In genomic region chr8:128272866-128273344, GRCm38 (mm10) we compare ENCODE assay signal across 8 mouse cellular contexts.
DNase-seq lines count a peak whose midpoint lies in the region; ATAC-seq and TF ChIP-seq lines count a peak whose summit lies in the region.

No protein-coding gene starts in this region.

- no peaks in the 10 kb centered on the region for H3K79me3 ChIP-seq in C2C12 (ENCODE audit: low read depth)

- H3K79me2 ChIP-seq in C2C12 (ENCODE audit: control insufficient read depth, insufficient read depth) = no peaks in the 10 kb centered on the region

- no peaks in the 10 kb centered on the region for H3K4me1 ChIP-seq in forebrain, embryonic 14.5 days (ENCODE audit: control insufficient read depth, insufficient read depth, low read length)
- 0 out of 2 replicates have a peak, but pooled peaks cover 6% of the 10 kb centered on the region for H3K4me1 ChIP-seq in forebrain, embryonic 13.5 days
- H3K4me1 ChIP-seq in heart, embryonic 10.5 days = peaks cover 21% of the 10 kb centered on the region
- H3K4me1 ChIP-seq in thymus, adult 2 months (replicated peaks; ENCODE audit: control insufficient read depth, insufficient read depth, low read length) = peaks cover 5% of the 10 kb centered on the region

- WGBS in forebrain, embryonic 14.5 days = 27% methylated on average over 3 of the region's 3 CpGs
- 32% methylated on average over 3 of the region's 3 CpGs for WGBS in forebrain, embryonic 13.5 days
- WGBS in heart, embryonic 10.5 days = 16% methylated on average over 3 of the region's 3 CpGs
- WGBS in thymus, adult 2 months = 94% methylated on average over 3 of the region's 3 CpGs

- no peaks in the 10 kb centered on the region for H3K9me3 ChIP-seq in forebrain, embryonic 14.5 days (replicated peaks; ENCODE audit: control insufficient read depth, low read length)
- no peaks in the 10 kb centered on the region for H3K9me3 ChIP-seq in forebrain, embryonic 13.5 days (replicated peaks)
- no peaks in the 10 kb centered on the region for H3K9me3 ChIP-seq in heart, embryonic 10.5 days

- no peak overlapping the region for H3K27ac ChIP-seq in forebrain, embryonic 14.5 days (ENCODE audit: low read depth, low read length)
- H3K27ac ChIP-seq in forebrain, embryonic 13.5 days = no peak overlapping the region; the same call in 1 of the 2 replicates
- peak overlapping the region; percentile 84 for H3K27ac ChIP-seq in heart, embryonic 10.5 days
- H3K27ac ChIP-seq in thymus, adult 2 months (ENCODE audit: control insufficient read depth, insufficient read depth, low read length) = no peak overlapping the region

- TF ChIP-seq CTCF in C2C12 (IDR thresholded peaks at IDR 0.05; ENCODE audit: control insufficient read depth, insufficient read depth, insufficient read length) = no peak
- TF ChIP-seq CTCF in thymus, adult 2 months (IDR thresholded peaks at IDR 0.05; ENCODE audit: borderline replicate concordance, control insufficient read depth, extremely low read depth, insufficient read depth, low read length, poor library complexity) = no peak

- H3ac ChIP-seq in C2C12 (ENCODE audit: control insufficient read depth, insufficient read length, low read depth) = no peak overlapping the region

- H3K9ac ChIP-seq in forebrain, embryonic 14.5 days (ENCODE audit: low read length) = no peak overlapping the region
- no peak overlapping the region for H3K9ac ChIP-seq in forebrain, embryonic 13.5 days

- H3K27me3 ChIP-seq in forebrain, embryonic 14.5 days (replicated peaks; ENCODE audit: control insufficient read depth, insufficient read depth, low read length) = no peaks in the 10 kb centered on the region
- H3K27me3 ChIP-seq in forebrain, embryonic 13.5 days = no peaks in the 10 kb centered on the region
- no peaks in the 10 kb centered on the region for H3K27me3 ChIP-seq in C2C12 (ENCODE audit: control insufficient read depth, insufficient read depth, insufficient read length)
- no peaks in the 10 kb centered on the region for H3K27me3 ChIP-seq in heart, embryonic 10.5 days (ENCODE audit: insufficient read depth, poor library complexity, severe bottlenecking)
- no peaks in the 10 kb centered on the region for H3K27me3 ChIP-seq in thymus, adult 2 months (ENCODE audit: control insufficient read depth, insufficient read depth, low read length)

- H3K36me3 ChIP-seq in forebrain, embryonic 14.5 days (ENCODE audit: control insufficient read depth, insufficient read depth, low read length) = no peaks in the 10 kb centered on the region
- no peaks in the 10 kb centered on the region for H3K36me3 ChIP-seq in forebrain, embryonic 13.5 days (ENCODE audit: poor library complexity, severe bottlenecking)
- no peaks in the 10 kb centered on the region for H3K36me3 ChIP-seq in C2C12 (ENCODE audit: control insufficient read depth, insufficient read depth)
- no peaks in the 10 kb centered on the region for H3K36me3 ChIP-seq in heart, embryonic 10.5 days
- H3K36me3 ChIP-seq in thymus, adult 2 months (ENCODE audit: control insufficient read depth, insufficient read depth, low read length) = no peaks in the 10 kb centered on the region

- H3K4me2 ChIP-seq in forebrain, embryonic 14.5 days (ENCODE audit: low read length) = no peak overlapping the region
- no peak overlapping the region for H3K4me2 ChIP-seq in forebrain, embryonic 13.5 days

- DNase-seq in forebrain, embryonic 14.5 days (ENCODE audit: low spot score) = peak; percentile 14
- peak; percentile 15 for DNase-seq in embryo, embryonic 9.5 days (ENCODE audit: extremely low spot score)
- no peak for DNase-seq in heart, embryonic 10.5 days (ENCODE audit: low spot score)
- peak; percentile 10 to 45 for DNase-seq in left cerebral cortex, adult 8-10 months (ENCODE audit: low spot score in 2 of 2)
- DNase-seq in right cerebral cortex, postnatal 25 days = peak; percentile 43
- no peak for DNase-seq in thymus, adult 2 months

- H3K4me3 ChIP-seq in forebrain, embryonic 14.5 days (ENCODE audit: low read depth, low read length) = no peak overlapping the region
- no peak overlapping the region for H3K4me3 ChIP-seq in forebrain, embryonic 13.5 days
- no peak overlapping the region for H3K4me3 ChIP-seq in C2C12 (ENCODE audit: insufficient read depth, poor library complexity, severe bottlenecking)
- no peak overlapping the region for H3K4me3 ChIP-seq in heart, embryonic 10.5 days
- H3K4me3 ChIP-seq in thymus, adult 2 months (ENCODE audit: control insufficient read depth, insufficient read depth, low read length) = no peak overlapping the region

- no peak for TF ChIP-seq POLR2A in thymus, adult 2 months (IDR thresholded peaks at IDR 0.05; ENCODE audit: control insufficient read depth, extremely low read depth, insufficient read depth, low read length, poor library complexity)

- no peak for ATAC-seq in forebrain, embryonic 14.5 days
- no peak for ATAC-seq in forebrain, embryonic 13.5 days

TF ChIP-seq in C2C12, 6 proteins besides CTCF, POLR2A, EP300 and RAD21:
- TF ChIP-seq MYOD1 (IDR thresholded peaks at IDR 0.05; ENCODE audit: control insufficient read depth, insufficient read length, low read depth) (peak; percentile 87), CEBPB (IDR thresholded peaks at IDR 0.05; ENCODE audit: low read depth) (no peak), FOSL1 (IDR thresholded peaks at IDR 0.05; ENCODE audit: insufficient read depth, low read length, poor library complexity, severe bottlenecking) (peak; percentile 55), MYOG (IDR thresholded peaks at IDR 0.05; ENCODE audit: control insufficient read depth, extremely low read depth, insufficient read length) (no peak)
TF ChIP-seq in C2C12: peak in this region for 2.

Comparison
In these comparisons a context has a peak if more than half of its experiments do, and no peak if none do; other contexts are left out.
1. DNase-seq: peak in forebrain, embryonic 14.5 days (single experiment), embryo, embryonic 9.5 days (single experiment), left cerebral cortex, adult 8-10 months (2 of 2) and right cerebral cortex, postnatal 25 days (single experiment); none in heart, embryonic 10.5 days (single experiment) and thymus, adult 2 months (single experiment).